Mouse (Mus musculus): Measurements from ENCODE around the gene Mfsd2a.

- TF ChIP-seq POLR2A (IDR thresholded peaks at IDR 0.05; ENCODE audit: borderline replicate concordance, insufficient read depth, low read length) (no peak), CTCF (IDR thresholded peaks at IDR 0.05; ENCODE audit: borderline replicate concordance, insufficient read depth, low read depth, low read length) (no peak)
These were observed 51.3 kb downstream of the Mfsd2a start for GRCm38 (mm10) chr4:122909572-122910189.
